Mouse (Mus musculus): ENCODE measurements around the gene Slc16a9. TPM values are rescaled to one million over a fixed set of nuclear protein-coding genes. Genes with fewer than 3 reads are reported as not detected.

Gene Slc16a9
- under 1 TPM in 1 of 2 experiments, not detected in 1; 0.39 TPM for total RNA-seq (2023)

DNA sequence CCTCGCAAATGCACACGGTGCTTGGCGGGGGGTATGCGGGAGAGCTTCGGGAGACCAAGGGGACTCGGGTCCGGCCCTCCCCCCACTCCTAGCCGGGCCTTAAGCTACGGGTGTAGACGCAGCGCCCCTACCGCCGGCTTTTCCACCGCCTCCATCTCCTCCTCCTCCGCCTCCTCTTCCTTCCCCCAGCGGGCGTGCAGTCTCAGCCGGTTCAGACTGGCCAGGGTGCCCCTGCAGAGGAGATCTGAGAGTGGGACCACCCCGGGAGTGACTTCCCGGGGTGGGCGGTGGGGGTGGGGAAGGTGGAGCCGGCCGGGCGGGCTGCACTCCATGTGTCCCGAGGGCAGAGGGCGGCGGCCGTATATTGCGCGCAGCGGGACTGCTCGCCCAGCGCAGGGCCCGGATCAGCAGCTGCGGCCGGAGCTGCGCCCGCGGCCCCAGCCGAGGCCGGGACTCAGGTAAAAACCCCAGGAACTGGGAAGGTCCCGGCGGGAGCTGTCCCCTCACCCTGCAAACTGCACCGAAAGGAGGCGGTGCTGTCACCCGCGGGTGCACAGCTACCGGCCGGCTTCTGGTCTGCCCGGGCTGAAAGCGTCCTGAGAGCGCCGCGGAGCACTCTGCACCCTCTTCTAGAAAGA, at the start of gene Slc16a9:
Gene Slc16a9, plus strand, starts transcription at position 180 of the 638 bp plus-strand sequence.

DNA sequence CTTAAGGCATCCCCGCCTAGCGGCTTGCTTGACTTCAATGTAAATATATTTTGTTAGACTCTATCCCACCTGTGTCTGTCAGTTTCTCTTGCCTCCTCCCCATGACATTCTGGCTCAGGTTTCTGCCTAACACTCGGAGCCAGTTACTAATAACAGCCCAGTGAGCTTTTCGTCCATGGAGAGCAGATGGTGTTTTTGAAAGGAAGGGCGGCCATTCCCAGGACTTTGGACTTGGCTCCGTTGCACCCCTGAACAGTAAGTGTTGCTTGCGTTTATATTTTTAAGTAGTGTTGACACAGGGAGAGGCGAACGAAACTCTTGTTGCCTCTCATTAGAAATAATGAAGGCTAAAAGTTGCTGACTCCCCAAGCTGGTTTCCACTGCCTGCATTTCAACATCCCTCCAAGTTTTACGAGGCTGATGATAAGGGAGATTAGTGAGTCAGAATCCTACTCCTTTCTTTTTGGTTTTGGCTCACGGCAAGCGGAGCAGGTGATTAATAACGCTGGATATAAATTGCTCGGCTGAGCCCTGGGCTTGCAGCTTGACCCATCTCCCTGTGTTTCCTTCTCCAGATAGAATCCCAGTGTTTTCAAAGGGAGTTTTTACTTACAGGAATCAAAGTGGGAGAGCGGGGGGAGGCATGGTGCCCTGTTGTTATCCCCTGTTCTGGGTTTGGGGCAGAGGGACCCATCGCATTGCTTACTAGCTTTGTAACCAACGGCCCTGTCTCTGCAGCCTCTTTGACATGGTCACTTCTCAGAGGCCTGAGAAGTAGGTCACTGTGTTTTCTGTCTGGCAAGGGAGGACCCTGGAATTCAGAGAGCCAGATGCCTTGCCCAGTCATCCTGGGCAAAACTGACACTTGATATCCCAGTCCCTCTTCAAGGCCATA, 40.1 kb upstream of the Slc16a9 start, which contains the start of gene Mrln:
Gene Mrln, plus strand, starts transcription at position 160 of the 895 bp plus-strand sequence.

Other genes starting within 250 kb of the Slc16a9 start
- gene Ccdc6, start 148.0 kb upstream of the Slc16a9 start, total RNA-seq (2023): 10 to 100 TPM; 60.1 to 62.9 TPM
- gene Mrln, start 40.4 kb upstream of the Slc16a9 start, total RNA-seq (2023): not detected
- gene Fam13c, start 195.4 kb downstream of the Slc16a9 start, total RNA-seq (2023): not detected